Comparison of ENCODE assay signal across 1 mouse cellular context in the genomic region with DNA sequence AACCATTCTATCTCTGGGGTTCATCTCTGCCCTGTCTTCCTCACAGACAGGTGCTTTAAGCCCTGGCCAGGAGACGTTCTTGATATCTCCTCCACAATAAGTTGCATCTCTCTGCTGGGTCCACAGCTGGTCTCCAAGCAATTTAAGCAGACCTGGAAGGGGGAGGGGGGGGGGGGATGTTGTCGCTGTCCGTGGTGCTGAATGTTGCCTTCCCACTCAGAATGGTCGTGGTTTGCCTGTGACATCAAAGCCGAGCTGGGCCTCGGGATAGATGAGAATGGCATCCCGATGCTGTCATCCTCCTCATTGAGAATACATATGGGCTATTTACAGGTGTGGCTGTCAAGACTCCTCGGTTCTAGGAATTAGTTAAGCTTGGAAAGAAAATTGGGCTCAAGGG.
A peak's percentile ranks its signal among the peaks of the same experiment; 100 is the strongest.
TF ChIP-seq lines count a peak whose summit lies in the region.

No protein-coding gene starts in this region.

TF ChIP-seq in CH12.LX, 34 proteins besides CTCF, POLR2A, EP300 and RAD21:
- no peak for TF ChIP-seq HCFC1 (IDR thresholded peaks at IDR 0.05; ENCODE audit: low read depth, low read length)
- TF ChIP-seq MXI1 (IDR thresholded peaks at IDR 0.05; ENCODE audit: low read depth, low read length) = 0 out of 2 replicates have a peak, but pooled peaks have one; percentile 38
